Mouse (Mus musculus) layer of hippocampus, postnatal 25 days (tissue): ENCODE measurements around the gene Set. TPM values are rescaled to one million over a fixed set of nuclear protein-coding genes. Genes with fewer than 3 reads are reported as not detected.
A peak's percentile ranks its signal among the peaks of the same experiment; 100 is the strongest.

Experiments used
- DNase-seq, 2 experiments: peaks; one replicate each; pipeline ENCODE4 v3.0.0; 2022; ENCODE audit warnings: mixed read lengths in 2 of 2, low spot score in 1 of 2; ENCODE audit errors: extremely low spot score in 1 of 2
- total RNA-seq, 2 experiments: library from RNA; stranded (reverse); gene quantifications; 2 replicates each; pipeline ENCODE4 v1.2.3; 2021

The Set gene
- total RNA-seq, 2 experiments from 2014 or later, result 187 to 188 TPM

DNA sequence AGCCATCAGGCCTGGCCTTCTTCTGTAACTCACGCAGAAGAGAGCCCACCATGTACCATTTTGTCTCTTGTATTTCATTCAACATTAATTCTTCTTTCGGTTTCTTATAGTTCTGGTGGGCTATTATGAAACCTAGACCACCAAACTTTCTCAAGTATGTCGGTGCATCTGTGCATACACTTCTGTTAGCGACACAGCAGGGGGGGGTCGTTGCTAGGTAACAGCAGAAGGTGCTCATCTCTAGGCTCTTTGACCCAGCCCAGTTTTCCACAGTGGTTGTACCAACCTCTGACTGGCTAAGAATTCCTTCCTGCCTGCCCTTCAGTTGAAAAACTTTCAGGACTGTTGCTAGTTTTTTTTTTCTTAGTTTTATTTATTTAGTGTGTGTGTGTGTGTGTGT, 1.2 kb downstream of the Set start:
- no peak for DNase-seq

DNA sequence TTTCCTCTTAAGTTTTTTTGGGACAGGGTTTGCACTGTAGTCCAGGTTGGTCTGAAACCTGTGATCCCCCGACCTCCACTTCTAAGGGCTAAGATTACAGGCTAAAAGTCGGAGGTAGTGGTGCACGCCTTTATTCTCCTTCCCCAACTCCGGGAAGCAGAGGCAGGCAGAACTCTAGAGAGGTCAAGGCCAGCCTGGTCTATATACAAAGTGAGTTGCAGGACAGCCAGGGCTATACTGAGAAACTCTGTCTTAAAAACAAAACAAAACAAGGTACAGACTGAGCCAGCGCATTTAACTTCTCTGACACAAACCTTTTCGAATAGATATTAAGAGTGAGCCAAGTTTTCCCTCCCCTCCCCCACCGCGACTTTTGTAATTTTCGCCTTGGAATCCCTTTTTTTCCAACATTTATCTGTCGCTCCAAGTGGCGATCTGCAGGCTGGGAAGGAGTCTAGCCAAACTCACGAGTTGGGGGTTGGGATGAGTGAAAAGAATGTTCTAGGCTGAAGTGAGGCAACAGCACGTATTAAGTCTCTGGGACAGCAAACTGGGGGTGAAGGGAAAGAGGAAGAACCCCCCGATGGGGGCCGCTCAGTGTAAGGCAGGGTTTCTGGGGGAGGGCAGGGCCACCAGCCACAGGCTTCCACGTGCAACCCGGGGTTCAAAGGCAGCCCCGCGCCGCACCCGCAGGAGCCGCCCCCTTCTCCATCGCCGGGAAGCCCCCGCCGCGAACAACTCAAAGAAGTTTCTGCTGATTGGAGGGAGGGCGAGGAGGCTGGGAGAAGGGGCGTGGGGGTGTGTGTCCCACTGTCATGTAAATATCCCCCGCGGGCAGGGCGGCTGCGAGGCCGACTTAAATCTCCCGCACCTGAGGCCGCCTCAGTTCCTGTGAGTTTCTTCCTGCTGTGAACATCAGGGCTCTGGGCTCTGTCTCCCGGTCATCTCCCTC, 4.3 kb downstream of the Set start:
- DNase-seq, result no peak

DNA sequence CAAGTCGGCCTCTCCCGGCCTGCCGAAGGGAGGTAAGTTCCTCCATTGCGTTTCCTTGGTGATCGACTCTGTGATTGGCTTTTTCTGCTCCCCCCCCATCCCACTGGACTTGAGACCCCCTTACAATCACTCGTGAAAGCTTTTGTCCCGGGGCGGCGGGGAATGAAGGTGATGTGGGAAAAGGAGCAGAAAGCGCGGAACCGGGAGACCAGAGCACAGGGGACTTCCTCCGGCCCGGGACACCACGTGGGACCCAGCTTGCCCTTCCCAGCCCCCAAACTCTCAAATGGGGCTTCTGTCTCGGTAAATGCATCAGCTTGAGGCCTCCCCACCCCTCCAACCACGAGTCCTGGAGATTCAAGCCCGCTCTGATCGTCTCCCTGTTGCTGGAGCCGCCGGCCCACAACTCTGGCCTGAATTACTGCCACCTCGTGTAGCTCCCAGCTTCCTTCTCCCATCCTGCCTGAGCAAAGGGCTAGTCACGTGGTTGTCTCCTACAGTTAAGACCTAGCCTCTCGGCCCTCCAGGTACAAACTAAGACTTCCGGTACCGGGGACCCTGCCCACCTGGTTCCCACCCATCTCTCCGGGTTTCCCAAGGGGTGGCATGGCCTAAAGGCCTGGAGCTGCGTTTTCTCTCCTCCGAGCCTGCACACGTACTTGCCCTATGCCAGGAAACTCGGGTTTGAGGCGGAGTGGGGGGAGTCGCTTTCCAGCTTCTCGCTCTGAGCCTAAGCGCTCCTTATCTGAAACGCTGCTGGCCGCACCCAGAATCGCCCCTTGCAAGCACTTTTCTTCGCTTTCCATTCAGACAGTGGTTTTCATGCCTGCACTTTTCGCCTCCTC, 5.3 kb downstream of the Set start:
- peak in 1 of 2 experiments; percentile 23 for DNase-seq

DNA sequence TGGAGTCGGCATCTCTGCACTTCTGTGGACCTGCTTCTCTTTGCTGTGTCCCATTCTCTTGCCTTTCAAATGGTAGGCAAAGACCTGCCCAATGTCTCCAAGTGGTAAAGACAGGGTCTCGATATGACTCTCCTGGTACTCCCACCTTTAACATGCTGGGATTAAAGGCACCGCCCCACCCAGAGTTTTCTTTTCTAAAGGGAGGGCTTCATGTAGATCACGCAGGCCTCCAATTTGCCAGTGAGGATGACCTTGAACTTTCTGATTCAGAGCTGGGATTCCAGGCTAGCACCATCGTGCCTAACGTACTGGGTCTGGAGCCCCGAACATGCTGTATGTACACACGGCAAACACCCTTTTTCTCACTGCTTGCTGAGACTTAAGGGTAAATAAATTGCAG, 6.1 kb downstream of the Set start:
- no peak for DNase-seq

DNA sequence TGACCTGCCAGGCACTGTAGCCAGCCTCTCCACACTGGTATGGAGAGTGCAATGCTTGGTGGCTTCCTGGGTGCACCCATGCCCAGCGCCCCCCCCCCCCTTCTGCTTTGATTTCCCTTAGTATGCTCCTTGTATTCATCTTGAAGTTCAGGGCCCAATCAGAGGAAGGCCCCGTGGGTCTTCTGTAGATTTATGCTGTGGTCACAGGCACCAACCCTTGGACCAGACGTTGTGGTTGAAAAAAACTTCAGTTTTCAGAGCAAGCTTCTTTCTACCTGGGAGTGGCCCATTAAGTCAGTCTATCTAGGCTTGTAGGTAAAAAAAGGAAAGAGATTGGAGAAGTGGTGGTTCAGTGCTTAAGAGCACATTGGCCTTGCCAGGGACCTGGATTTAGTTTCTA, 6.6 kb downstream of the Set start:
- no peak for DNase-seq

DNA sequence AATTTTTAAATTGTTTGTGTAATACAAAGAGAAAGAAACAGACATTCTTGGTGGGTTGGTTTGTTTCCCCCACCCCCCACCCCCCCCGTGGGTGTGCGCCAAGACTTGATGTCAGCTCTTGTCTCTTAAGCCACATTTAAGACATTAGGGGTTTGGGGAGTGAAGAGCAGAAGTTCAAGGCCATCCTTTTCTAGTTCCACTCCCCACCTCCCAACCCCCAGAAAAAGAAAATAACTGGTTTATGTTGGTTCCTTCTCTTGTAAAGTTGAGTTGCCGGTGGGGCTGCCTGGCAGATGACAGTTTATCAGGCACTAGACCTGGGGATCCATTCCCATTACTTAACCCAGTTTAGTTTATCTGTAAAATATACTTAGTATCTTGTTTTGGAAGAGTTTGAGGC, 7.1 kb downstream of the Set start:
- no peak for DNase-seq

DNA sequence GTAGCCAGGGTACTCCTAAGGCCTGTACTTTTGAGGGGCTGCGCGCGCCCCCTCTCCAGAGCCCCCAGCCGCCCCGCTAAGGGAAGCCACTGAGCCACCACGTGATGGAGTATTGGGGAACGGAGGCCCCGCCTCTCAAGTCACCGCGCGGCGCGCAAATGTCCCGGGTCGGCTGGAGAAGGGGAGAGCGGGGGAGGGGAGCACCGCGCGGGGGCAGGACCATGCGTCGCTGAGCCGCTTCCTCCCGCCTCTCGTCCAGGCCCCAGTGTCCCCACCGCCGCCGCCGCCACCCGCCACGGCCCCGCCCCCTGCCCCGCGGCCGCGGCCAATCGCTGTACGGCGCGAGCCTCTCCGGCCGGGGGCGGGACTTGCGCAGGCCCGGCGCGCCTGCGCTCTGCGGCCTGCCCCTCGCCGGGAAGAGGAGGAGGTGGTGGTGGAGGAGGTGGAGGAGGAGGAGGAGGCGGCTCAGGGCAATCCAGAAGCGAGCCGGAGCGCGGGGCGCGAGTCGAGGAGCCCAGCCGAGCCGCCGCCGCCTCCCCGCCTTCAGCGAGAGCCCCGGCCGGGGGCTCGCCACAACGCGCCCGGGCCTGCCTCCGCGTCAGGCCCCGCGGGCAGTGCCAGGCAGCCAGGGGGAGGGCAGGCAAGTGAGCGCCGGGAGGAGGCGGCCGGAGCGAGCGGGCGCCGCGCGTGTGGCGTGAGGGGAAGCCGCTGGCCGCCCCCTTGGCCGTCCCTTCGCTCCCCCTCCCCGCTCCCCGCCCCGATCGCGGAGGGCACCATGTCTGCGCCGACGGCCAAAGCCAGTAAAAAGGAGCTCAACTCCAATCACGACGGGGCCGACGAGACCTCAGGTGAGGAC, 9.1 kb downstream of the Set start:
- peak; percentile 81 to 89 for DNase-seq

DNA sequence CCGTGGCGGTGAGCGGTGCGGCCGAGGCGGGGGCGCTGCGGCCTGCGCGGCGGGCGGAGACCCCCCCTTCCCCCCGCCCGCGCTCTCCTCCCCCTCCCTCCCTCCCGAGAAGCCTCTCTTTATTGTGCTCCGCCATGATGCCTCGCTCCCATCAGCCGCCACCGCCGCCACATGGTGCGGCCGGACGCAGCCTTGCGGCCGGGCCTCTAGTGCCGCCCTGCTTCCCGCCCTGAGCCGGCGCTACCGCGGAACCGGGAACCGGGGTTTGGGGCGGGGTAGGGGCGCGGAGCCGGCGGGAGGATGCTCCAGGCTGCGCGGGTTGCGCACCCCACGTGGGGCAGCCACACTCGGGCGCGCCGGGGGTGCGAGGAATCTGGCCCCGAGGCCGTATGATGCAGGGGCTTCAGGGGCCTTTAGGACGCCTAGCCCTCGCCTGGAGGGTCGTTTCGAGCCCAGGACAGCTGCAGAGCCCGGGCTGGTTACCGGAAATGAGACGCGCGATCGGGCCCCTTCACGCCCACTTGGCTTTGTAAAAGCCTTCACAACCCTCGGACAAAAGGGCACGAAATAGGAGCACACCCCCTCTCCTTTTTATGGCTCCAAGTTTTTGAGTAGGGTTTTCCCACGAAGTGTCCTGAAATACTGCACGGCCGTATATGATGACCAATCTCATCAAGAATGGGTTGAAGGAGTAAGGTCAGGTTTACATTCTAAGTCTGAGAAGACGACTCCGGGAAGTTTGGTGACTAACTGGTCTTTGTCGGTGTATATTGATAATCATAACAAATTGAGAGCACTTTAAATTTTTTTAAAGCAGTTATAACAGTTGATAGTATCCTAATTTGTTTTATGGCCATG, 10.1 kb downstream of the Set start:
- peak in 1 of 2 experiments; percentile 42 for DNase-seq

DNA sequence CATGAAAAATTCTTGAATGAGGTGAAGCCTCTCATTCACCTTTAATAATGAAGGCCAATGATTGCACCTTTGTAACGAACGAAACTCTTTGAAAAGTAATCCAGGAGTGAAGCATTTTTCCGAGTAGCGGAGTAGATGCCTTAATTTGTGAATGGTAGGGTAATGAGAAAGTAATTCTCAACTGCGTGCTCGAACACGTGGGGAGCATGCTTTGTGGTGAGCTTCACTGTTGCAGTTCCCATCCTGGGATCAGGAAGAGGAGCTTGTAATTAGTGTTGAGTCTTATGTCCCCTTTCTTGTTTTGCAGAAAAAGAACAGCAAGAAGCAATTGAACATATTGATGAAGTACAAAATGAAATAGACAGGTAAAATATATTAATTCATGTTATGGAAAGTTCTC, 10.8 kb downstream of the Set start:
- DNase-seq, result no peak

DNA sequence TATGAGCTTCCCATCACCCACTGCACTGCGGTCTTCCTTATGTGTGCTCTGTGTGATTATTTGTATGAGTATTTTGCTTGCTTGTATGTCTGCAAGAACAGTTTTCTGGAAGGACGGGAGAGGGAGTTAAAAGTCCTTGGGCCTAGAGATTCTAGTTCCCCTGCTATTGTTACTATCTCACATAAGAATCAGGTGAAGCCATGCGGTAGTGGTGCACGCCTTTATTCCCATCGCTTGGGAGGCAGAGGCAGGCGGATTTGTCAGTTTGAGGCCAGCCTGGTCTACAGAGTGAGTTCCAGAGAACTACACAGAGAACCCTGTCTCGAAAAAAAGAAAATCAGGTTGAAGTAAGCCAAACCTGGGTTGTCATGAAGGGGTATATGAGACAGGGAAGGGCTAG, 15.7 kb downstream of the Set start:
- no peak for DNase-seq

DNA sequence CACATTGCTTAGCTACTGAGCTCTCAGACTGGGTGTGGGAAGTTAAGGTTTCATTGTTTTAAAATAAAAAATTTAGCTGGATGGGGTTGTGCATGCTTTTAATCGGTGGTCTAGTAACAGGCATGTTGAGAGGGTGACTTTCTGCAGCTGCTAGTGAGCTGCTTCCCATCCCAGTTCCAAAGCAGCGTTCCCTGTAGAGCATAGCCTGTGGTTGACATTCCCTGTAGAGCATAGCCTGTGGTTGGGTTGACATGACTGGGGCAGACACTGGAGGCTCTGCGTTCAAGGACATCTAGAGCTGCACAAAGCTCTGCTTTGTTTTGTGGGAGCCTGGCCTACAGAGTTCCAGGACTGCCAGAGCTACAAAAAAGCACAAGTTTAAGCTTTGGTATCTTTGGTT, 16.1 kb downstream of the Set start:
- no peak for DNase-seq

DNA sequence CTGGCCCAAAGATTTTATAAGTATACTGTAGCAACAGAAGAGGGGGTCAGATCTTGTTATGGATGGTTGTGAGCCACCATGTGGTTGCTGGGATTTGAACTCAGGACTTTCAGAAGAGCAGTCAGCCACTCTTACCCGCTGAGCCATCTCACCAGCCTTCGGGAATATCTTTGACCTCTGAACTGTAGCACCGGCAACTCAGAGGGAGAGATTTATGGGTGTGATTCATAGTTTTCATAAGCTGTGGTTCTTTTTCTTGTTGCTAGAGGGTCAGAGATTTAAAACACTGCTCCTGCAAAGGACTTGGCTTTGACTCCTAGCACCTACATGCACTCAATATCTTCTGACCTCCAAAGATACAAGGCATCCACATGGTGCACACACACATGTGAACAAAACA, 18.4 kb downstream of the Set start:
- DNase-seq, result no peak

DNA sequence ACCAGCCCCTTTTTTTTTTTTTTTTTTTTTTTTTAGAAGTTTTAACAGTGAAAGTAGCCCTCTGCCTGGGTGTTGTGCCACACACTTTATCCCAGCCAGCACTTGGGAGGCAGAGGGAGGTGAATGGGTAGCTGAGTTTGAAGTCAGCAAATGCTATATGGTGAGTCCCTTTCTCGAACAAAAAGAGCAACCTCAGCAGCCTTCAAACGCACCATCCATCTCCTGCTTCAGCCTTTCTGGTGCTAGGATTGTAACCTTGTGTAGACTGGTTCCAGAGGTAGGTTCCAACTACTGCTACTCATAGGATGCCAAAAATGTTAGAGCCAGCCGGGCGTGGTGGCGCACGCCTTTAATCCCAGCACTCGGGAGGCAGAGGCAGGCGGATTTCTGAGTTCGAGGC, 19.3 kb downstream of the Set start:
- DNase-seq, result no peak

DNA sequence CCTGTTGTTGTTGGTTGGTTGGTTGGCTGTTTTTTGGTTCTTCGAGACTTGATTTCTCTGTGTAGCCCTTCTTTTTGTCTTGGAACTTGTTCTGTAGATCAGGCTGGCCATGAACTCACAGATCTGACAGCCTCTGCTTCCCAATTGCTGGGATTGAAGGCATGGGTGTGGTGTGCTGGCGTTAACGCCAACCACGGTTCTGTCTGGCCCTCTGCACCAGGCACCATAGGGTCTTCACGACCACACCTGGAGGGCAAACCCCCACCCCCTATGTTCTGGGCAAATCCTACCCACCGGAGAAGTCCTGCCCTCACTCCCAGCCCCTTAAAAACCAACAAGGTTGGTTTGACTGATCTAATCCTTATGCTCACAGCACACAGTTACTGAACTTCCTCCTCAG, 19.8 kb downstream of the Set start:
- no peak for DNase-seq

DNA sequence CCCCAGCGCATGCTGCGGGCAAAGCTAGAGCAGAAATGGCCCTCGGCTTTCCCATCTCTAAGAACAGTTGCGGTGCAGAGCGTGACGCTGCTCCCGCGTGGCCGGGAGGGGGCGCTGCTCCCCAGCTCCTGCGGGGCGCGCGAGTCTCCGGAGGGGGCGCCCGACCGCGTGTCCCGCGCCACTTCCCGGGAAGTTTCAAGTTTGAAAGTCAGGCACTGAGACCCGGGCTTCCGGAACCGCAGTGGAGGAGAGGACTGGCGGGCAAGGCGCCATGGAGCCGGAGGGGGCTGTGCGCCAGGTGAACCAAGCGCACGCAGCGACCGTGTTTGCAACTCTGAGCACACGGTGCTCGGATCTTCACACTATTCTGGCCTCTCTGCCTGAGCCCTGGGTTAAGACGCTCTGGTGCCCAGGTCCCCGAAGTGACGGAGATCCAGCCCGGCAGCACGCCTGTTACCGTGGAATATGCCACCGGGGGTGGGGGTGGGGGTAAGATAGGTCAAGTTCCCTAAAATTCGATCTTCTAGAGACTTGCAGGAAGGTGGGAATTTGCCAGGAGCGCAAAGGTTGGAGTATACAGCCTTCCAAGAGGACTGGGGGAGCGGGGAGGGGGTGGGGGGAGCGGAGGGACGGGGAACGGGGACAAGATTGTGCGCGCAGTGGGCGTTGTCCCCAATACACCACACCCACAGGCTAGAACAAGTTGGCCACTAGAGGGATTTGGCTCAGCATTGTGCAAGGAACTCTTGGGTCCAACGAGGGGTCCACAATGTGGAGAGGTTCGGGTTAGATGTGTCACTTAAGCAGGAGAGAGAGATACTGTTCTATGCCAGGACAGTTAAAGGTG, 20.5 kb downstream of the Set start, which contains the start of gene Pkn3:
Gene Pkn3 (plus strand): TSS at position 183 of the 847 bp plus-strand sequence.
- peak; percentile 76 to 81 for DNase-seq

DNA sequence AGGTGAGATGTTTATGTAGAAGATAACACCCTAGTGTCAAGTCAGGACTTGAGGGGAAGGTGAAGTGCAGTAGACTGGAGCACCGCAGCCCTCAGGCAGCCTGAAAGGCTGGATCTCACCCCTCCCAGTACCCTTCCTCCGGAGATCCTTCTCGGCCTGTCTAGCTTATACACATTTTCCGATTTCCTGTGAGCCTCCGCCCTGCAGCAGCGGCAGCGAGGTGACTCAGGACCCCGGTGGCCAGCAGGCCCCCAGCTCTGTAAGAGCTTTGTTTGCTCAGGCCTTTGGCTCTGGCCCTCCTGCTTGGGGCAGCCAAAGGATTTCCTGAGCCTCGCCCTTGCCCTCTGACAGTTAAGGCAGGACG, 21.2 kb downstream of the Set start:
- DNase-seq, result no peak

DNA sequence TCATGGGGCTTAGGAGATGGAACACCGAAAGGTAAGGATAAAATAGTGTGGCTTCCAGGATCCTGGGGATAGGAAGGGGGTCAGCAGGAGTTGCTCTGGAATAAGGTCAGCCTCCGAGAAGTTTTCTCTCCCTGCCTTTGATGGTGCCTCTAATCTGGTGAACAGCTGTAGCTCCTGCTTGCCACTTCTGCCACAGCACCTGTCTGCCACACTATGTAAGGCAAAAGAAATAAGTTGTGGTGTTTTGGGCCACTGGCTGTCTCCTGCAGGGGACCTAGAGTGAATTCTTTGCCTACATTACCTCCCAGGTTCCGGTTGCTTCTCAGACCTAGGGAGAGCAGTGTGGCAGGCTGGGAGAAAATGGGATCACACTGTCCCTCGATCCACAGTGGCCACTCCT, 21.6 kb downstream of the Set start:
- DNase-seq, result no peak

DNA sequence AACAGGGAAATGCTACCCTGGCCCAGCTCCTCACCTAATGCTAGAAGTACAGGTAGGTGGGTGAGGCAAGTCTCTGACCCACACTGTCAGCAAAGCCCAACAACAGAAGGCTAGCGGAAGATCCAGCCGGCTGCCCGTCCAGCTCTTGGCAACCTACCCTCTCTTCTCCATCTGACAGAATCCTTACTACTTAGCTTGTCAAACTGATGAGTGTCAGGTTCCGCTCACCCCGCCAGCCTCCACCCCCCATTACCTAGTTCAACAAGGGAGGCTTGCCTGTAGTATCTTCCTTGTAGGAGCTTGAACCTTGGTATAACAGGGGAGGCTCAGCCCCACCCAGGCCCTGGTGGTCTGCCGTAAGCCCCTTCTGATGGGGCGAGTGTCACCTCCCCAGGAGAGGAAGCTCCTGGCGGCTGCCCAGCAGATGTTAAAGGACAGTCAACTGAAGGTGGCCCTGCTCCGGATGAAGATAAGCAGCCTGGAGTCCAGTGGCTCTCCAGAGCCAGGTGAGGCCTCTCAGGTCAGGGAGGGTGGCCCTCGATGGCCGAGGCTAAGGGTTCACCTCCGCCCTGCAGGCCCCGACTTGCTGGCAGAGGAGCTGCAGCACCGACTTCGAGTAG, 23.1 kb downstream of the Set start:
- DNase-seq, result no peak
